Mouse (Mus musculus): ENCODE measurements at regions not wholly inside any gene's neighbourhood (a gene's known extent, or its start where the extent isn't known, plus 50 kb on each side); places are given as distances from the start of the nearest gene placed in this dataset.
"Not testable (repeated sequence)": the region's sequence is repeated elsewhere in the genome, so short reads cannot be mapped to it uniquely, and the experiment has no call there.

DNA sequence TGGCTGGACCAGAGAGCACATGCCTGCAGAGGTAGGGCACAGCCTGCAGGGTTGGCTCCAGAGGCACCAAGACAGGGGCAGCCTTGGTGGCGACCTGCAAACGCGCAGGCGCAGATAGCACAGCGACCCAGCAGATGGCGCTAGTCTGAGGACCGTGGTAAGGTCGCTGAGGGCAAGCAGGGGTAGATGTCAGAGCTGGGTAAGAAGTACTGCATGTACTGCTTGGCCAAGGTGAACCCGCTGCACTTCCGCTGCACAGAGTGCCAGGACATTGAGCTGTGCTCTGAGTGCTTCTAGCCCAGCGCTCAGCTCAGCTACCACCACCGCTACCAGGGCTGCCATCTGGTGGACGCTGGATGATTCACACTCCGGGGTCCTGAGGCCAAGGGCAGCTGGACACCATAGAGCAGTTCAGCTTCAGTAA, 68.3 kb downstream of the Hsp90b1 start:
- peak; percentile 13 to 57 for DNase-seq (ENCODE audit: low spot score in 2 of 2)

DNA sequence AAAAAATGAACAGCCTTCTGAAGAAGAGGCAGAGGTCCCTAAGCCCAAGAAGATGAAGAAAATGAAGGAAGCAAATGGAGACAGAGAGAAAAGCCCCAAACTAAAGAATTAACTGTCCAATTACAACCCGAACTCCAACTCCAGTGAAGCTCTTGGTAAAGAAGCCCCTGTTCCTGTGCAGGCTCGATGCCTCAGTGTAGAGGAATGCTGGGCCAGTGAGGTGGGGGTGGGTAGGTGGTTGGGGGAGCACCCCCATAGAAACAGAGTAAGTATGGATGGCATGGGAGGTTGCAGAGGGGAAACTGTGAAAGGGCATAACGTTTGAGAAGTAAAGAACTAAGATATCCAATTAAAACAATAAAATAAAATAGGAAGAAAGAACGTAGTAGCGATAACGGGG, 68.8 kb downstream of the Hsp90b1 start:
- DNase-seq (ENCODE audit: low spot score in 2 of 2): not testable (repeated sequence)

DNA sequence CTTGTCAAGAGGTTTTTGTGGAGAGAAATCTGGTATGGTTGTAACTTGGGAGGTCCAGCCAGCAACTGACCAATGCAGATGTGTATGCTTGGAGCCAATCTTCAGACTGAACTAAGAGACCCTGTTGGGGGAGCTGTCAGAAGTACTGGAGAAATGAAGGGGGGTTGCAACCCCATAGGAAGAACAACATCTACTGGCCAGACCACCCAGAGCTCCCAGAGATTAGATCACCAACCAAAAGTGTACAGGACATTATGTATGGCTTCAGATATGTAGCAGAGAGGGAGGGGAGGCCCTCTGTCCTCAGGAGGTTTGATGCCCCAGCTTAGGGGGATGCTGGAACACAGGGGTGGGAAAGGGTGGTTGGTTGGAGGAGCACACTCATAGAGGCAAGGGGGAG, 78.6 kb downstream of the Hsp90b1 start:
- not testable (repeated sequence) for DNase-seq (ENCODE audit: low spot score in 2 of 2)

DNA sequence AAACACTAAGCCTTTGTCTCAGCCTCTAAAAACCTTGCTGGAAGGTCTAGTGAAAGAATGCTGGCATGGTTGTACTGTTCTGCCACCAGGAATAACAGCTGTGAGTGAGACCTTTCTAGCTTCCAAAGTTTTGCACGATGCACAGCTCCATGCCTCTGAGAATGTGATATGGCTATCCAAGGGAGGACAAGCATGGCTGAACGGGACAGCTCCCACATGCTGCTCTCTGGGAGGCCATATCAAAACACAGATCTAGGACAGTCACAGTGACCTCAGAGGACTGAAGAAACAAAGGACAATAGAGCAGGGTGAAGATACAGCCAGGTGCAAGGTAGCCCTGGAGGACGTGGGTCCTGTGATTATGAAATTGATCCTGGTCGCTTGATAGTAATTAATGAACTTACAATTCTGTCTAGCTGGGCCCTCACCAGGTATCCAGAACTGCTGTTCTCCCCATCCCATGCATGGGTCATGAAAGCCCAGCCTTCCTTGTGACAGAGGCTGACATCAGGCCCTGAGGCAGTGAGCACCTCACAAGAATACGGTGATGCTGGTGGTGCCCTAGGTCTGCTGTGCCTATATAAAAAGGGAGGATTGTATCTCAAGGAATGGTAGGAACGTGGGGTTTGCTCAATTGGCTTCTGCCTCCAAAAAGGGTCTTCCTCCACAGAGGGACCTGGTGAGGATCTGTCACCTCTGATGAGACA, 87.2 kb downstream of the Hsp90b1 start:
- not testable (repeated sequence) for DNase-seq (ENCODE audit: low spot score in 2 of 2)

DNA sequence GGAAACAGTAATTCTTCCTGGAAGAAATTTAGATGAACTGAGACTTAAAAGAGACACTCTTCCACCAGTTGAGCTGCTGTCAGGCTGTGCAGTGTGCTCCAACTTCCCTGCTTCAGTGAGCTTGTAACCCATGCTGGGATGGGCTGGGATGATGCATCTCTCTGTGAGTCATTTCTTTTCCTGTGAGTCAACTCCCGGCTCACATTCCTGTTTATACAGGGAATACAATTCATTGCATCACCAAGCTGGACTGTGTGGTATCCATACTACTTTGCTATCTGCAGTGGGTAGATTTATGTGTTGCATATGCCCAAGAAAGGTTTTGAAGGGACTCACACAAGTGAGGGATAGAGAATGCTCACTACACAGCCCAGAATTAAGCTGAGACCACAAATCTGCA, 93.0 kb downstream of the Hsp90b1 start:
- DNase-seq (ENCODE audit: low spot score in 2 of 2): not testable (repeated sequence)

DNA sequence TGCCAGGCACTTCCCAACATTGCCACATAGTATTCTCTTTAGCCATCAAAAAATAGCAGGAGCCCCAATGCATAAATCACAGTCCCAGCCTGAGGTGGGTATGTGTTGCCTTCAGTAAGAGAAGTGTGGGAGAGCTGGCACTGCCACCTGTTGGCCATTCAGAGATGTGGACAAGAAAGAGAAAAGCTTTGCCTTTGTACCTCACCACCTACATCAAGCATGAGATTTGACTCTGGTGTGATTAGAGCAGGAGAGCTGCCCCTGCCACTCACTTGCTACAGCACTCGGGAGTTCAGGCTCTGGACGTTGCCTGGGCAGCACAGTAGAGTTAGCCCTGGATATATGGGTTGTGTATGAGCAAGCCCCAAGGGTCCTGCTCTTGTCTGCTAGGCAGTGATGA, 95.3 kb downstream of the Hsp90b1 start:
- peak in 1 of 2 experiments; percentile 6 for DNase-seq (ENCODE audit: low spot score in 2 of 2)

DNA sequence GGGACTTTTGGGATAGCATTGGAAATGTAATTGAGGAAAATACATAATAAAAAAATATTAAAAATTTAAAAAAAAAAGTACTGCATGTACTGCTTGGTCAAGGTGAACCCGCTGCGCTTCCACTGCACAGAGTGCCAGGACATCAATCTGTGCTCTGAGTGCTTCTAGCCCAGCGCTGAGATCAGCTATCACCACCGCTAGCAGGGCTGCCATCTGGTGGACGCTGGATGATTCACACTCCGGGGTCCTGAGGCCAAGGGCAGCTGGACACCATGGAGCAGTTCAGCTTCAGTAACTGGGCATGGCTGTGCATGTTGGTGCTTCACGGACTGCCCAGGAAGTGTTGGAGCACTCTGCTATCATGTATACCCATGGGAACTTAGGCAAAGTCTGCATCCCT, 102.1 kb upstream of the Syn3 start:
- not testable (repeated sequence) for DNase-seq (ENCODE audit: low spot score in 2 of 2)

DNA sequence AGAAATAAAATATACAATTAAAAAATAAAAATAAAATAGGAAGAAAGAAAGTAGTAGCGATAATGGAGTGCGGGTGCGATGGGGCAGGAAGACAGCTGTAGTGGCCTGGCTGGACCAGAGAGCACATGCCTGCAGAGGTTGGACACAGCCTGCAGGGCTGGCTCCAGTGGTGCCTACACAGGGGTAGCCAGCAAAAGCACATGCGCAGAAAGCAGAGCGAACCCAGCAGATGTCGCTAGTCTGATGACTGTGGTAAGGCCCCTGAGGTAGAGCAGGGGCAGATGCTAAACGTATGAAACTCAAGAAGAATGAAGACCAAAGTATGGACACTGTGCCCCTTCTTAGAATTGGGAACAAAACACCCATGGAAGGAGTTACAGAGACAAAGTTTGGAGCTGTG, 101.3 kb upstream of the Syn3 start:
- DNase-seq (ENCODE audit: low spot score in 2 of 2): not testable (repeated sequence)

DNA sequence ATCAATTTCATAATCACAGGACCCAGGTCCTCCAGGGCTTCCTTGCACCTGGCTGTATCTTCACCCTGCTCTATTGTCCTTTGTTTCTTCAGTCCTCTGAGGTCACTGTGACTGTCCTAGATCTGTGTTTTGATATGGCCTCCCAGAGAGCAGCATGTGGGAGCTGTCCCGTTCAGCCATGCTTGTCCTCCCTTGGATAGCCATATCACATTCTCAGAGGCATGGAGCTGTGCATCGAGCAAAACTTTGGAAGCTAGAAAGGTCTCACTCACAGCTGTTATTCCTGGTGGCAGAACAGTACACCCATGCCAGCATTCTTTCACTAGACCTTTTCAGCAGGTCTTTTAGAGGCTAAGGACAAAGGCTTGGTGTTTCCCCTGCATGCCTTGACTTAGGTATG, 91.5 kb upstream of the Syn3 start:
- DNase-seq (ENCODE audit: low spot score in 2 of 2): not testable (repeated sequence)

DNA sequence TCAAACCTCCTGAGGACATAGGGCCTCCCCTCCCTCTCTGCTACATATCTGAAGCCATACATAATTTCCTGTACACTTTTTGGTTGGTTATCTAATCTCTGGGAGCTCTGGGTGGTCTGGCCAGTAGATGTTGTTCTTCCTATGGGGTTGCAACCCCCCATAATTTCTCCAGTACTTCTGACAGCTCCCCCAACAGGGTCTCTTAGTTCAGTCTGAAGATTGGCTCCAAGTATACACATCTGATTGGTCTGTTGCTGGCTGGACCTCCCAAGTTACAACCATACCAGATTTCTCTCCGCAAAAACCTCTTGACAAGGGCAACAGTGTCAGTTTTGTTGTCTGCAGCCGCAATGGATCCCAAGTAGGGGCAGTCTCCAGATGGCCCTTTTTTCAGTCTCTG, 68.2 kb upstream of the Syn3 start:
- not testable (repeated sequence) for DNase-seq (ENCODE audit: low spot score in 2 of 2)

DNA sequence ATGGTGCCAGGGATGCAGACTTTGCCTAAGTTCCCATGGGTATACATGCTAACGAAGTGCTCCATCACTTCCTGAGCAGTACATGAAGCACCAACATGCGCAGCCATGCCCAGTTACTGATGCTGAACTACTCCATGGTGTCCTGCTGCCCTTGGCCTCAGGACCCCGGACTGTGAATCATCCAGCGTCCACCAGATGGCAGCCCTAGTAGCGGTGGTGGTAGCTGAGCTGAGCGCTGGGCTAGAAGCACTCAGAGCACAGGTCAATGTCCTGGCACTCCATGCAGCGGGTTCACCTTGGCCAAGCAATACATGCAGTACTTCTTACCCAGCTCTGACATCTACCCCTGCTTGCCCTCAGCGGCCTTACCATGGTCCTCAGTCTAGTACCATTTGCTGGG, 57.1 kb upstream of the Syn3 start:
- no peak for DNase-seq (ENCODE audit: low spot score in 2 of 2)

Measured in frontal cortex, postnatal 10 days (tissue).